Mouse (Mus musculus) heart, postnatal 0 days (tissue): ENCODE measurements around the gene Ptms. TPM values are rescaled to one million over a fixed set of nuclear protein-coding genes. Genes with fewer than 3 reads are reported as not detected.

Experiments used
- ATAC-seq: fragments of 200-750 bp; cut with Nextera tagmentation; 2 replicates; pipeline ENCODE4 v1.8.0; 2017; ENCODE audit warnings: low read depth, moderate number of reproducible peaks, moderate library complexity; ENCODE audit not compliant: insufficient read depth
- DNase-seq: peaks from one replicate; pipeline ENCODE4 v3.0.0-alpha.2; 2016; ENCODE audit warnings: low spot score
- H3K27ac ChIP-seq: fragments of 300-500 bp; sonication (generic); 2 replicates; pipeline ENCODE4 v1.5.1; 2014; ENCODE audit warnings: low read depth, mild to moderate bottlenecking
- H3K27me3 ChIP-seq: fragments of 300-500 bp; sonication (generic); 2 replicates; pipeline ENCODE4 v1.6.1; 2014; ENCODE audit warnings: low read length, mixed read lengths; ENCODE audit not compliant: control insufficient read depth, insufficient read depth
- H3K36me3 ChIP-seq: fragments of 300-500 bp; sonication (generic); replicated peaks from 2 replicates; pipeline ENCODE4 v1.6.1; 2014; ENCODE audit warnings: low read length, mixed read lengths; ENCODE audit not compliant: control insufficient read depth, insufficient read depth
- H3K4me1 ChIP-seq: fragments of 300-500 bp; sonication (generic); 2 replicates; pipeline ENCODE4 v1.6.1; 2014; ENCODE audit warnings: antibody characterized with exemption; ENCODE audit not compliant: control insufficient read depth, insufficient read depth
- H3K4me2 ChIP-seq: fragments of 300-500 bp; sonication (generic); 2 replicates; pipeline ENCODE4 v1.6.1; 2014; ENCODE audit warnings: low read depth, mild to moderate bottlenecking, low read length, moderate library complexity
- H3K4me3 ChIP-seq: fragments of 300-500 bp; sonication (generic); 2 replicates; pipeline ENCODE4 v1.5.1; 2014; ENCODE audit warnings: low read depth, low read length
- H3K9ac ChIP-seq: fragments of 300-500 bp; sonication (generic); replicated peaks from 2 replicates; pipeline ENCODE4 v1.6.1; 2014; ENCODE audit warnings: low read depth, low read length, mixed read lengths
- H3K9me3 ChIP-seq: fragments of 300-500 bp; sonication (generic); replicated peaks from 2 replicates; pipeline ENCODE4 v1.6.1; 2016; ENCODE audit warnings: low read length; ENCODE audit not compliant: control insufficient read depth
- CTCF ChIP-seq: IDR thresholded peaks from 2 replicates; pipeline ENCODE4 v1.5.1; 2016; ENCODE audit warnings: antibody characterized with exemption, control low read depth, low read depth
- EP300 ChIP-seq: IDR thresholded peaks from 2 replicates; pipeline ENCODE4 v1.6.1; 2016; ENCODE audit warnings: antibody characterized with exemption, low read depth
- WGBS: fragments of 180-500 bp; shearing (Covaris S2); extraction: QIAGEN DNeasy Blood & Tissue Kit; methylation state at CpG from one replicate; pipeline ENCODE4 v1.1.7; 2014; 5-methylcytosine and 5-hydroxymethylcytosine counted together
- polyA plus RNA-seq: library from polyadenylated mRNA; unstranded; fragments of >200 nt; fragmentation: Nextera tagmentation; extraction: Ambion mirVana; gene quantifications from 2 replicates; pipeline ENCODE4 v1.2.1, GENCODE M21; 2015
- total RNA-seq: library from RNA; depleted of rRNA; stranded (reverse); fragments of >200 nt; gene quantifications from 2 replicates; pipeline ENCODE4 v1.2.3, GENCODE M21; 2014; ENCODE audit warnings: low replicate concordance; rRNA removed

The Ptms gene
- total and polyA plus RNA-seq, 2 experiments from 2014 or later: 221 to 323 TPM

DNA sequence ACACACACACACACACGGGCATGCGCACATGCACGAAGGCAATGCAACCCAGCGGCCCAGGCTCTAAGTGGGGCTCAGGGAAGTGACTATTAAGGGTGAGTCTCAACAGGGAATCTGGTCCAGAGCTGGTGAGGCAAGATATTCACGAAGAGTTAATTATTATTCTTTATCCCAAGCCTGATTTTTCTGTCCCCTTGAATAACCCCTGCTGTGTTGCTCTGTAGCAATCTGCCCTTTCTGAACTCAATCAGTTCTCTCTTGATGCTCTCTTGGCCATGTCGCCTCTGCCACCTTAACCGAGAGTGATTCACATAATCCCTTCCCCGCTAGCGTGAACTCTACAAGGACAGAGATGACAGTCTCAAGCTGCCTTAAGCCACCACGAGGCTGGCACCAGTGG is 36.6 kb downstream of the Ptms start:
- H3K27me3 ChIP-seq: no peaks in the 10 kb centered on the region
- TF ChIP-seq EP300 (no peak), CTCF (no peak)
- DNase-seq: no peak
- H3K9ac ChIP-seq: no peak overlapping the region
- no peak overlapping the region for H3K4me3 ChIP-seq
- H3K9me3 ChIP-seq: no peaks in the 10 kb centered on the region
- H3K27ac ChIP-seq: no peak overlapping the region
- no peak for ATAC-seq
- no peak overlapping the region for H3K4me2 ChIP-seq
- no peaks in the 10 kb centered on the region for H3K36me3 ChIP-seq
- WGBS: 71% methylated on average over 10 of the region's 10 CpGs
- peaks cover 4% of the 10 kb centered on the region; the same call in 1 of the 2 replicates for H3K4me1 ChIP-seq

DNA sequence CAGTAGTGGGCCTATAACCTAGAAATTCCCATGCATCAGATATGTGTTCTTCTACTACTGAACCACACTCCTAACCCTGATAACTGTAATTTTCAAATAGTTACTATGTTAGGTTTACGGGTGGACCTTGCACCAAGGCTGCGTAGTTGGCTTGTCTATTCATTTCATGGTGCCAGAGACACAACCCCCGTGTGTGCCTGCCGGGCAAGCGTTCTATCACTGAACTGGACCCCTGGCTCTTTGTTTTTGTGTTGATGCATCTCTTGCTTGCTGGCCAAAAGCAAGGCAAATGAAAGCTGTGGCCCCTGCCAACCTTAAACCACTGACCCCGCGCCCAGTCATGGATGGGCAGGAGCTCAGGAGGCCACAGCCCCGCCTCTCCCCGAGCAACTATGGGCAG is 38.1 kb downstream of the Ptms start:
- no peak overlapping the region for H3K4me2 ChIP-seq
- H3K4me1 ChIP-seq: peaks cover 4% of the 10 kb centered on the region; the same call in 1 of the 2 replicates
- H3K27ac ChIP-seq: no peak overlapping the region
- ATAC-seq (no peak), DNase-seq (no peak)
- WGBS: 87% methylated on average over 9 of the region's 9 CpGs
- no peak overlapping the region for H3K9ac ChIP-seq
- no peak overlapping the region for H3K4me3 ChIP-seq
- no peaks in the 10 kb centered on the region for H3K27me3 ChIP-seq
- TF ChIP-seq EP300: no peak
- TF ChIP-seq CTCF: no peak
- no peaks in the 10 kb centered on the region for H3K9me3 ChIP-seq
- H3K36me3 ChIP-seq: no peaks in the 10 kb centered on the region

DNA sequence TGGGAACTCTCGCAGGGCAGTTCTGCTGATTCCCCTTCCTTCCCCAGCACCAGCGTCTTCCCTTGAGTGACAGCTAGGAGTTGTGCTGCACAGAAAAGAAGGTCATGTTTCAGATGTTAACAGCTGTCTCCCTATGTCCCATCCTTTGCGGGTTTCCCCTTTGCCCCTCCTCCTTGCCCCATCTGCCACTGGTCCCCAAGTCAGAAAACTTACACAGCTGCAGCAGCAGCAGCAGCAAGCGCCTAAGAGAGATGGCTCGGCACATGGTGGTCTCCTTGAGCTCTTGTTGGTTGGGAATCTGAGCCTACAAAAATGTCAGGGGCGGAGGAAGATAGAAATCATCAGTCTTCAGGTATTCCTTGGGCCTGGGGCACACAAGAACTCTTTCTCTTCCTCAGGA is 40.5 kb downstream of the Ptms start:
- Histone ChIP-seq H3K4me2 (no peak overlapping the region), H3K4me1 (no peaks in the 10 kb centered on the region), H3K27me3 (no peaks in the 10 kb centered on the region), H3K4me3 (no peak overlapping the region), H3K9me3 (no peaks in the 10 kb centered on the region), H3K36me3 (no peaks in the 10 kb centered on the region), H3K27ac (no peak overlapping the region), H3K9ac (no peak overlapping the region)
- DNase-seq: no peak
- WGBS: 53% methylated on average over 6 of the region's 6 CpGs
- no peak for ATAC-seq
- no peak for TF ChIP-seq EP300
- no peak for TF ChIP-seq CTCF

DNA sequence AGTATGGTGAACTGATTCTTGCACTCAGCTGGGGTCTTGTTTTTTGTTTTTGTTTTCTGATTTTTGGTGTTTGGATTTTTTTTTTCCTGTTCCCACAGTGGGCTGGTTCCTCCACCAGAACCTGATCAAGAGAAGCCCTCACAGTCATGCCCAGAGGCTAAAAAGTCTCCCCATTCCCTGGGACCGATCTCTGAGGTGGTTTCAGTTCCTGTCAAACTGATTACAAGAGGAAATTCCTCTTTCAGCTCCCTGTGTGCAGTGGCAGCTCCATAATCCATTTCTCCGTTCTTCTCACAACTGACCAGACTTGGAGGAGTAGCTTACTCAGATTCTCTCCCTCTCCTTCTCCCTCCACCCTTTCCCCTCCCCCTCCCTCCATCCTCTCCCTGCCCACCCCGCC is 45.6 kb downstream of the Ptms start:
- Histone ChIP-seq H3K4me3 (no peak overlapping the region), H3K27me3 (no peaks in the 10 kb centered on the region), H3K9me3 (no peaks in the 10 kb centered on the region), H3K36me3 (no peaks in the 10 kb centered on the region), H3K4me1 (no peaks in the 10 kb centered on the region), H3K9ac (no peak overlapping the region), H3K27ac (no peak overlapping the region), H3K4me2 (no peak overlapping the region)
- DNase-seq (no peak), ATAC-seq (no peak)
- TF ChIP-seq EP300 (no peak), CTCF (no peak)
- 26% methylated on average over 2 of the region's 3 CpGs for WGBS

DNA sequence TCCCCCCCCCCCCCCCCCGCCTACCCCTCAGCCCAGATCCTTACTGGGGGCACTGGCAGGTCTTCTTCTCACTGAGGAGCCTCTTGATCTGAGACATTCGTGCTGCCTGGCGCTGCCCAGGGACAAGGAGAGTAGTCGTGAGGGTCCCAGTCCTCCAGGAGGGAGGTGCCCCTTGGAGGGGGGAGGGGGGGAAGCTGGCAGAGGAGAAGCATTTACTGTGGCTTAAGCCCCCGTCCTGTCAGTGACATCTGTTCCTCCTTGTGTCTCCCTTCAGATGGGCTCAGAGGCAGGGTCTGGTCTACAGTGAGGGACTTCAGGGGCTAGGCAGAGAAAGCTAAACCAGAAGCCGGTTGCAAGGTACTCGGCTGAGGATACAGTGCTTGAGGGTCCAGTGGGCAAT is 53.3 kb downstream of the Ptms start:
- ATAC-seq: no peak
- Histone ChIP-seq H3K4me1 (peaks cover 11% of the 10 kb centered on the region; the same call in 1 of the 2 replicates), H3K36me3 (no peaks in the 10 kb centered on the region), H3K9me3 (no peaks in the 10 kb centered on the region), H3K27me3 (peaks cover 12% of the 10 kb centered on the region; the same call in 1 of the 2 replicates), H3K27ac (no peak overlapping the region), H3K9ac (no peak overlapping the region), H3K4me3 (no peak overlapping the region), H3K4me2 (no peak overlapping the region)
- no peak for TF ChIP-seq CTCF
- no peak for TF ChIP-seq EP300
- WGBS: 65% methylated on average over 6 of the region's 7 CpGs
- no peak for DNase-seq

DNA sequence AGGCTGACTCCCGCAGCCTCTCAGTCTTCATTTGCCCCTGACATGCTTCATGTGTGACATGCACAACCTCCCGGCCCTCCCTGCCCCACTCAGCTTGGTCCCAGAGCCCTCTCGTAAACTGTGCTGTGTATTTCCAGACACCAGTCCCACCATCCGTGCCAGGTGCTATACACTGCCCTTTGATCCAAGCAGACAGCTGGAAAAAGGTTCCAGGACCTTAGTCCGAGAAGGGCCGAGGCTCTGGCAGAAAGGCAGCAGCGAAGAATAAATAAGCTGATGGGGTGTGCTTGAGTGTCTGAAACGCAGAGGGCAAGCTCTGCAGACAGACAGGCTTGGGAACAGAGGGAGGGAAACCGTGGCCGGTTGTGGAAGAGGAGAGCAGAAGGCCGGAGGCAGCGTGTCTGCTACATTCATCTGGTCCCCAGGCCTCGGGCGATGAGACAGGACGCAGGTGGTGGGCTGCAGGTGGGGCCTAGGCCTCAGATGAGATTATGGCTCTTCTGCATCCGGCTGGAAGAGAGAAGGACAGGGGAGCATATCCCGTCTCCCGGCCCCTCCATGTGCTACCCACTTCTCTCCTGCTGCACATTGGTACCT is 54.0 kb downstream of the Ptms start:
- Histone ChIP-seq H3K9ac (no peak overlapping the region), H3K27ac (no peak overlapping the region), H3K9me3 (no peaks in the 10 kb centered on the region), H3K4me3 (no peak overlapping the region), H3K4me2 (no peak overlapping the region), H3K27me3 (peaks cover 13% of the 10 kb centered on the region; the same call in 1 of the 2 replicates), H3K4me1 (peaks cover 11% of the 10 kb centered on the region; the same call in 1 of the 2 replicates), H3K36me3 (no peaks in the 10 kb centered on the region)
- no peak for DNase-seq
- TF ChIP-seq EP300: no peak
- TF ChIP-seq CTCF: no peak
- 73% methylated on average over 18 of the region's 18 CpGs for WGBS
- no peak for ATAC-seq

Other genes with a start within 250 kb of the Ptms start
- gene Emg1, start 207.9 kb downstream of the Ptms start, total RNA-seq: 94.9 and 106 TPM in 2 replicates
- 85.6 and 97.0 TPM in 2 replicates for gene Emg1, start 207.9 kb downstream of the Ptms start, polyA plus RNA-seq
- 407 and 409 TPM in 2 replicates for gene Phb2, start 207.8 kb downstream of the Ptms start, total RNA-seq
- gene Phb2, start 207.8 kb downstream of the Ptms start, polyA plus RNA-seq: 423 and 432 TPM in 2 replicates
- 2.4 and 6.3 TPM in 2 replicates for gene Ptpn6, start 181.4 kb downstream of the Ptms start, total RNA-seq
- gene Ptpn6, start 181.4 kb downstream of the Ptms start, polyA plus RNA-seq: 4.3 and 4.5 TPM in 2 replicates
- gene Grcc10, start 178.7 kb downstream of the Ptms start, total RNA-seq: 119 and 153 TPM in 2 replicates
- gene Grcc10, start 178.7 kb downstream of the Ptms start, polyA plus RNA-seq: 492 and 535 TPM in 2 replicates
- not detected in 2 replicates for gene Gm45234, start 164.1 kb downstream of the Ptms start, total RNA-seq
- gene Gm45234, start 164.1 kb downstream of the Ptms start, polyA plus RNA-seq: not detected in 2 replicates
- gene Atn1, start 163.6 kb downstream of the Ptms start, total RNA-seq: 7.8 and 8.5 TPM in 2 replicates
- gene Atn1, start 163.6 kb downstream of the Ptms start, polyA plus RNA-seq: 5.4 and 6.0 TPM in 2 replicates
- 1.7 and 4.1 TPM in 2 replicates for gene Eno2, start 150.4 kb downstream of the Ptms start, total RNA-seq
- gene Eno2, start 150.4 kb downstream of the Ptms start, polyA plus RNA-seq: 1.3 and 1.5 TPM in 2 replicates
- gene Lrrc23, start 140.4 kb downstream of the Ptms start, total RNA-seq: not detected in 2 replicates
- 0.95 TPM in 1 of 2 replicates, not detected in the other for gene Lrrc23, start 140.4 kb downstream of the Ptms start, polyA plus RNA-seq
- gene Spsb2, start 111.4 kb downstream of the Ptms start, total RNA-seq: 5.9 and 17.6 TPM in 2 replicates
- 7.0 and 7.7 TPM in 2 replicates for gene Spsb2, start 111.4 kb downstream of the Ptms start, polyA plus RNA-seq
- gene Tpi1, start 105.8 kb downstream of the Ptms start, total RNA-seq: 1,544 and 1,648 TPM in 2 replicates
- gene Tpi1, start 105.8 kb downstream of the Ptms start, polyA plus RNA-seq: 1,138 and 1,142 TPM in 2 replicates
- 92.2 and 126 TPM in 2 replicates for gene Usp5, start 90.6 kb downstream of the Ptms start, total RNA-seq
- 66.4 and 73.5 TPM in 2 replicates for gene Usp5, start 90.6 kb downstream of the Ptms start, polyA plus RNA-seq
- 95.9 and 127 TPM in 2 replicates for gene Cdca3, start 90.6 kb downstream of the Ptms start, total RNA-seq
- 51.6 and 52.9 TPM in 2 replicates for gene Cdca3, start 90.6 kb downstream of the Ptms start, polyA plus RNA-seq
- 0.50 and 4.2 TPM in 2 replicates for gene Gnb3, start 79.8 kb downstream of the Ptms start, total RNA-seq
- gene Gnb3, start 79.8 kb downstream of the Ptms start, polyA plus RNA-seq: 2.8 and 3.3 TPM in 2 replicates
- 38.5 and 41.1 TPM in 2 replicates for gene P3h3, start 62.4 kb downstream of the Ptms start, total RNA-seq
- 7.2 and 7.6 TPM in 2 replicates for gene P3h3, start 62.4 kb downstream of the Ptms start, polyA plus RNA-seq
- gene Gpr162, start 56.1 kb downstream of the Ptms start, total RNA-seq: 2.9 and 9.7 TPM in 2 replicates
- 1.2 and 1.5 TPM in 2 replicates for gene Gpr162, start 56.1 kb downstream of the Ptms start, polyA plus RNA-seq
- 4.5 TPM in 1 of 2 replicates, not detected in the other for gene Cd4, start 31.9 kb downstream of the Ptms start, total RNA-seq
- gene Cd4, start 31.9 kb downstream of the Ptms start, polyA plus RNA-seq: 0.04 and 0.10 TPM in 2 replicates
- gene Lag3, start 8.4 kb downstream of the Ptms start, total RNA-seq: 0.11 and 0.27 TPM in 2 replicates
- 0.82 and 0.85 TPM in 2 replicates for gene Lag3, start 8.4 kb downstream of the Ptms start, polyA plus RNA-seq
- gene Mlf2, start 11.3 kb upstream of the Ptms start, total RNA-seq: 333 and 532 TPM in 2 replicates
- 296 and 298 TPM in 2 replicates for gene Mlf2, start 11.3 kb upstream of the Ptms start, polyA plus RNA-seq
- 203 and 241 TPM in 2 replicates for gene Cops7a, start 45.4 kb upstream of the Ptms start, total RNA-seq
- gene Cops7a, start 45.4 kb upstream of the Ptms start, polyA plus RNA-seq: 130 and 134 TPM in 2 replicates
- not detected in 2 replicates for gene Pianp, start 76.6 kb upstream of the Ptms start, total RNA-seq
- gene Pianp, start 76.6 kb upstream of the Ptms start, polyA plus RNA-seq: 0.37 TPM in 2 replicates
- 18.4 and 20.4 TPM in 2 replicates for gene Zfp384, start 89.0 kb upstream of the Ptms start, total RNA-seq
- gene Zfp384, start 89.0 kb upstream of the Ptms start, polyA plus RNA-seq: 5.4 and 5.5 TPM in 2 replicates
- gene Ing4, start 119.7 kb upstream of the Ptms start, total RNA-seq: 41.9 and 48.7 TPM in 2 replicates
- 54.1 and 59.1 TPM in 2 replicates for gene Ing4, start 119.7 kb upstream of the Ptms start, polyA plus RNA-seq
- 2.6 and 6.0 TPM in 2 replicates for gene Acrbp, start 129.6 kb upstream of the Ptms start, total RNA-seq
- gene Acrbp, start 129.6 kb upstream of the Ptms start, polyA plus RNA-seq: 2.2 and 2.7 TPM in 2 replicates
- gene Lpar5, start 147.8 kb upstream of the Ptms start, total RNA-seq: not detected in 2 replicates
- gene Lpar5, start 147.8 kb upstream of the Ptms start, polyA plus RNA-seq: 0.12 TPM in 1 of 2 replicates, not detected in the other
- gene Chd4, start 175.9 kb upstream of the Ptms start, total RNA-seq: 82.2 and 98.0 TPM in 2 replicates
- gene Chd4, start 175.9 kb upstream of the Ptms start, polyA plus RNA-seq: 55.5 and 58.1 TPM in 2 replicates
- gene Nop2, start 211.8 kb upstream of the Ptms start, total RNA-seq: 21.4 and 22.9 TPM in 2 replicates
- 20.6 and 25.3 TPM in 2 replicates for gene Nop2, start 211.8 kb upstream of the Ptms start, polyA plus RNA-seq
- 10.6 and 41.9 TPM in 2 replicates for gene Iffo1, start 225.1 kb upstream of the Ptms start, total RNA-seq
- gene Iffo1, start 225.1 kb upstream of the Ptms start, polyA plus RNA-seq: 10.5 and 12.3 TPM in 2 replicates
- gene Gapdh, start 246.4 kb upstream of the Ptms start, total RNA-seq: 6,647 and 7,476 TPM in 2 replicates
- 3,728 and 4,065 TPM in 2 replicates for gene Gapdh, start 246.4 kb upstream of the Ptms start, polyA plus RNA-seq